Mouse (Mus musculus): ENCODE measurements around the gene Tbx10. TPM values are rescaled to one million over a fixed set of nuclear protein-coding genes. Genes with fewer than 3 reads are reported as not detected.

Gene Tbx10
- polyA plus RNA-seq, 1 experiment from 2014 or later: 0.17 TPM

Other genes starting within 250 kb of the Tbx10 start
- 22.2 and 22.6 TPM in 2 replicates for gene Kmt5b, start 225.3 kb upstream of the Tbx10 start, polyA plus RNA-seq (2015; fragmentation: Nextera tagmentation; extraction: Ambion mirVana)
- gene Chka, start 141.0 kb upstream of the Tbx10 start, polyA plus RNA-seq (2015; fragmentation: Nextera tagmentation; extraction: Ambion mirVana): 42.2 and 44.4 TPM in 2 replicates
- 43.1 and 46.6 TPM in 2 replicates for gene Tcirg1, start 85.6 kb upstream of the Tbx10 start, polyA plus RNA-seq (2015; fragmentation: Nextera tagmentation; extraction: Ambion mirVana)
- 271 and 298 TPM in 2 replicates for gene Ndufs8, start 80.0 kb upstream of the Tbx10 start, polyA plus RNA-seq (2015; fragmentation: Nextera tagmentation; extraction: Ambion mirVana)
- 3.5 and 4.9 TPM in 2 replicates for gene Aldh3b1, start 62.9 kb upstream of the Tbx10 start, polyA plus RNA-seq (2015; fragmentation: Nextera tagmentation; extraction: Ambion mirVana)
- 25.6 and 29.9 TPM in 2 replicates for gene Unc93b1, start 57.6 kb upstream of the Tbx10 start, polyA plus RNA-seq (2015; fragmentation: Nextera tagmentation; extraction: Ambion mirVana)
- gene Aldh3b3, start 34.1 kb upstream of the Tbx10 start, polyA plus RNA-seq (2015; fragmentation: Nextera tagmentation; extraction: Ambion mirVana): 0.39 and 0.92 TPM in 2 replicates
- 44.0 and 68.7 TPM in 2 replicates for gene Aldh3b2, start 20.4 kb upstream of the Tbx10 start, polyA plus RNA-seq (2015; fragmentation: Nextera tagmentation; extraction: Ambion mirVana)
- gene Acy3, start 6.2 kb upstream of the Tbx10 start, polyA plus RNA-seq (2015; fragmentation: Nextera tagmentation; extraction: Ambion mirVana): 7.8 and 10.2 TPM in 2 replicates
- 30.5 and 31.3 TPM in 2 replicates for gene Nudt8, start 7.8 kb downstream of the Tbx10 start, polyA plus RNA-seq (2015; fragmentation: Nextera tagmentation; extraction: Ambion mirVana)
- gene Gm49405, start 7.9 kb downstream of the Tbx10 start, polyA plus RNA-seq (2015; fragmentation: Nextera tagmentation; extraction: Ambion mirVana): 2.8 and 3.4 TPM in 2 replicates
- gene Doc2g, start 10.6 kb downstream of the Tbx10 start, polyA plus RNA-seq (2015; fragmentation: Nextera tagmentation; extraction: Ambion mirVana): 3.8 and 4.8 TPM in 2 replicates
- gene Ndufv1, start 20.1 kb downstream of the Tbx10 start, polyA plus RNA-seq (2015; fragmentation: Nextera tagmentation; extraction: Ambion mirVana): 222 and 223 TPM in 2 replicates
- gene Gstp1, start 45.2 kb downstream of the Tbx10 start, polyA plus RNA-seq (2015; fragmentation: Nextera tagmentation; extraction: Ambion mirVana): 793 and 833 TPM in 2 replicates
- gene Gstp2, start 53.3 kb downstream of the Tbx10 start, polyA plus RNA-seq (2015; fragmentation: Nextera tagmentation; extraction: Ambion mirVana): 24.2 and 28.7 TPM in 2 replicates
- 5.3 and 6.1 TPM in 2 replicates for gene Gstp3, start 66.8 kb downstream of the Tbx10 start, polyA plus RNA-seq (2015; fragmentation: Nextera tagmentation; extraction: Ambion mirVana)
- 2.9 and 4.2 TPM in 2 replicates for gene Cabp2, start 88.8 kb downstream of the Tbx10 start, polyA plus RNA-seq (2015; fragmentation: Nextera tagmentation; extraction: Ambion mirVana)
- gene Cdk2ap2, start 104.4 kb downstream of the Tbx10 start, polyA plus RNA-seq (2015; fragmentation: Nextera tagmentation; extraction: Ambion mirVana): 115 and 128 TPM in 2 replicates
- 13.8 and 14.9 TPM in 2 replicates for gene Pitpnm1, start 107.2 kb downstream of the Tbx10 start, polyA plus RNA-seq (2015; fragmentation: Nextera tagmentation; extraction: Ambion mirVana)
- 86.9 and 90.8 TPM in 2 replicates for gene Aip, start 133.1 kb downstream of the Tbx10 start, polyA plus RNA-seq (2015; fragmentation: Nextera tagmentation; extraction: Ambion mirVana)
- not detected in 2 replicates for gene Gpr152, start 147.0 kb downstream of the Tbx10 start, polyA plus RNA-seq (2015; fragmentation: Nextera tagmentation; extraction: Ambion mirVana)
- 0.12 TPM in 1 of 2 replicates, not detected in the other for gene Cabp4, start 151.3 kb downstream of the Tbx10 start, polyA plus RNA-seq (2015; fragmentation: Nextera tagmentation; extraction: Ambion mirVana)
- 176 and 182 TPM in 2 replicates for gene Coro1b, start 155.9 kb downstream of the Tbx10 start, polyA plus RNA-seq (2015; fragmentation: Nextera tagmentation; extraction: Ambion mirVana)
- 5.8 and 6.2 TPM in 2 replicates for gene Ptprcap, start 160.9 kb downstream of the Tbx10 start, polyA plus RNA-seq (2015; fragmentation: Nextera tagmentation; extraction: Ambion mirVana)
- 50.2 and 60.4 TPM in 2 replicates for gene Rps6kb2, start 170.6 kb downstream of the Tbx10 start, polyA plus RNA-seq (2015; fragmentation: Nextera tagmentation; extraction: Ambion mirVana)
- 1.8 and 3.1 TPM in 2 replicates for gene Carns1, start 182.7 kb downstream of the Tbx10 start, polyA plus RNA-seq (2015; fragmentation: Nextera tagmentation; extraction: Ambion mirVana)
- gene Tbc1d10c, start 198.5 kb downstream of the Tbx10 start, polyA plus RNA-seq (2015; fragmentation: Nextera tagmentation; extraction: Ambion mirVana): 3.6 and 3.8 TPM in 2 replicates
- 727 and 779 TPM in 2 replicates for gene Ppp1ca, start 199.3 kb downstream of the Tbx10 start, polyA plus RNA-seq (2015; fragmentation: Nextera tagmentation; extraction: Ambion mirVana)
- 26.2 and 26.7 TPM in 2 replicates for gene Rad9a, start 208.9 kb downstream of the Tbx10 start, polyA plus RNA-seq (2015; fragmentation: Nextera tagmentation; extraction: Ambion mirVana)
- 5.3 and 6.3 TPM in 2 replicates for gene Clcf1, start 221.5 kb downstream of the Tbx10 start, polyA plus RNA-seq (2015; fragmentation: Nextera tagmentation; extraction: Ambion mirVana)
- not detected in 2 replicates for gene AC109138.7, start 221.6 kb downstream of the Tbx10 start, polyA plus RNA-seq (2015; fragmentation: Nextera tagmentation; extraction: Ambion mirVana)
- gene Pold4, start 239.1 kb downstream of the Tbx10 start, polyA plus RNA-seq (2015; fragmentation: Nextera tagmentation; extraction: Ambion mirVana): 36.3 and 38.0 TPM in 2 replicates

Data from stomach, embryonic 16.5 days (tissue).